Mouse (Mus musculus): ENCODE data around the gene Hist1h2be.

DNA sequence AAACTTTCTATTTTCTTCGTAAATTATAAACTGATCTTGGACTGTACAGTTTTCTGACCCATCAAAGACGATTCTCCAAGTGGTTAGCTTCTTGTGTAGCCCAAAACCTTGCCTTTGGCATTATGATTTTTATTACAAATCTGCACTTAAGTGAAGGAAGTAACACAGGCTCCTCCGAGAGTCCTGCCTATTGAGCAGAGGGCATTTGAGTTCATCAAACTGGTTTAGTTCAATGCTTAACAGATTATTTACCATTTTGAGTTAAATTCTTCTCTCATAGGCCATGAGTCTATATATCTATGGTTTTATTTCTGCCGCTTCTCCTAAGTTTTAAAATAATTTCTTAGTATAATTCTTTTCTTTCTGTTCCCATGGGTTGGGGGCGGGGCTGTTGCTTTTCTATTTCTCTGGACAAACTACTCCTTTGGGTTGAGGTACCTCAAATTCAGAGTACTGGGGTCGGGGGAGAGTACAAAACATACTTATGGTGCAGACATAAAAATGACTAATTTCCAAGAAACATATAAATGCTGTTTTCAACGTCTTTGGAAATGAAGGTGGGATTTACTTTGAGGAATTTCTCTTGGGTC lies 2.0 kb upstream of the Hist1h2be start:
- TF ChIP-seq POLR2A (IDR thresholded peaks at IDR 0.05; ENCODE audit: borderline replicate concordance, insufficient read depth, low read length) (no peak), CTCF (IDR thresholded peaks at IDR 0.05; ENCODE audit: borderline replicate concordance, insufficient read depth, low read depth, low read length) (no peak)

Data from cerebellum, adult 2 months (tissue).